Mouse (Mus musculus): ENCODE results near the gene Dcakd.

DNA sequence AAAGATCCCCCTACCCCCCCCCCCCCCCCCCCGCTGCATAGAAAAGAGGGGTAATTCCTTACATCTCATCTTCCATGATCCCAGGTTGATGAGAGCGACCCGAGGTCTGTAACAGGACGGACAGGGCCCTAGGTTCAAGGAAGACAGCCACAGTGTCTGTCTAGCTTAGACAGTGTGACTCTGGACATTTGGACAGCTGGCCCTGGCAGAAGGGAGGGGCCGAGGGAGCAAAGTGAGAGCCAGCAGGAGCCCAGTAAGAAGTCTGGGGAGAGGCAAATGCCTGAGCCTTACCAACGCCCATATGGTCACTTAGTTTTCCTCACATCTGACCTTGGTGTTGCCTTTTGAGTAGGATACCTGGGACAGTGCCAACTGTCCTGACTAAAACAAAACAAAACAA, 43.0 kb downstream of the Dcakd start:
- TF ChIP-seq CTCF (IDR thresholded peaks at IDR 0.05; ENCODE audit: low read depth) (no peak), EP300 (optimal IDR thresholded peaks at IDR 0.05) (no peak)

Measured in stomach, postnatal 0 days (tissue).